Mouse (Mus musculus) erythroblast, embryonic 14.5 days (primary cell): ENCODE results near the gene Fam13c.

ENCODE experiments used
- GATA1 ChIP-seq: IDR thresholded peaks from 2 replicates; pipeline ENCODE4 v1.6.1; 2012; ENCODE audit warnings: low read length, inconsistent platforms, mixed read lengths
- TAL1 ChIP-seq: IDR thresholded peaks from 3 replicates; pipeline ENCODE4 v1.6.1; 2012; ENCODE audit warnings: low read length, inconsistent platforms, mixed read lengths

DNA sequence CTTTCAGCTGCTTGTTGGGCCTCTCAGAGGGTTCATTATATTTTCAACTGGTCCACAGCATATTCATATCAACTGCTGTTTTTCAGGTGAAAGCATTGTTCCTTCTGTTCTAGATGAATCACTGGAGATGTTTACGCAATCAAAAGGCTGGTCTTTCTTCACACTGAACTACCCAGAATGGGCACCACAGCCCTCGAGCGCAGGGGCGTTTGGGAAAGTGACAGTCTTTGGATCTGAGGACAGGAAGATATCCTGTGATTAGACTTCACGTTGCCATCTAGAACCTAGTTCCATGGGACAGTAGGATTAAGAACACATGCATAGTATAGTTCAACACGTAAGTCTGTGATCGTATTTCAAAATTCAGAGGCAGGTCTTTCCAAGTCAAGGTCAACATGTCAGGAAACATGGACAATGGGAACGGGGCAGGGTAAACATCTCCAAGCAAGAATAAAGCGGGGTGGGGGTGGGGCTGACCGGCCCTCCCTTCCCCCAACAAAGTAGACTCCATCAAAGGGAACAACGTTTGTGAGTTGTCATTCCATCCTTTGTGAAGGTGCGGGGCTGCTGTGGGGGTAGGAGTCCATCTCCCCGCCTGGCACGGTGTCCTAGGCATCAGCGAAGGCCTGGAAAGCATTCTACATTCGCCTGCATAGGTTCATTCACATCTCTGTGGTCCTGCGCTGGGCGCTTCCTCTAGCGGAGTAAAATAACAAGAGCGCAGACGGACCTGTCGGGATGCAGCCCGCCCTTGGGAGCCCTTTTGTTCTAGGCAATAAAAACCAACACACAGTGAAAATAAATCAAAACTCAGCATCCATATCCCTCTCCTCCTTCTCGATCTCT lies at the start of gene Fam13c:
- TF ChIP-seq GATA1: no peak
- no peak for TF ChIP-seq TAL1
